Mouse (Mus musculus) gastrocnemius, adult 2 months (tissue): ENCODE results near the gene Adprh. TPM values are rescaled to one million over a fixed set of nuclear protein-coding genes. Genes with fewer than 3 reads are reported as not detected.
"Not testable (repeated sequence)": the region's sequence is repeated elsewhere in the genome, so short reads cannot be mapped to it uniquely, and the experiment has no call there.

Experiments used
- DNase-seq: peaks from one replicate; pipeline ENCODE4 v3.0.0; 2022
- H3K27ac ChIP-seq: fragments of 200-600 bp; 2 replicates; pipeline ENCODE4 v1.8.1; 2022; ENCODE audit warnings: mild to moderate bottlenecking
- H3K4me3 ChIP-seq: fragments of 200-600 bp; 2 replicates; pipeline ENCODE4 v1.8.1; 2022; ENCODE audit warnings: mild to moderate bottlenecking, moderate library complexity
- CTCF ChIP-seq: fragments of 200-600 bp; IDR thresholded peaks from 2 replicates; pipeline ENCODE4 v1.8.1; 2022; ENCODE audit warnings: antibody characterized with exemption, mild to moderate bottlenecking, moderate library complexity
- intact Hi-C: fragments of 180-260 bp; cut with DNase I; formaldehyde crosslinking; loops from one replicate; pipeline ENCODE4 v1.15.1; 2025
- long read RNA-seq, 2 experiments: library from polyadenylated mRNA; stranded (forward); transcript quantifications; one replicate each; pipeline ENCODE4 v2.0.0; 2021
- total RNA-seq, 2 experiments: library from RNA; stranded (reverse); gene quantifications; 2 replicates each; pipeline ENCODE4 v1.2.3; 2021

The Adprh gene
- total RNA-seq, result 10 to 100 TPM; 17.5 to 20.9 TPM
- long read RNA-seq, experiment 1, transcript Adprh-201 (4 exons, 2,966 nt), result major isoform, 77 of 80 reads
- long read RNA-seq, experiment 1, partial matches to known transcripts, result 0 of 80 reads
- long read RNA-seq, experiment 1, other reads (novel, unspliced or antisense), result 3 of 80 reads
- long read RNA-seq, experiment 2, transcript Adprh-201 (4 exons, 2,966 nt), result major isoform, 90 of 94 reads
- long read RNA-seq, experiment 2, partial matches to known transcripts, result 2 of 94 reads
- long read RNA-seq, experiment 2, other reads (novel, unspliced or antisense), result 2 of 94 reads

DNA sequence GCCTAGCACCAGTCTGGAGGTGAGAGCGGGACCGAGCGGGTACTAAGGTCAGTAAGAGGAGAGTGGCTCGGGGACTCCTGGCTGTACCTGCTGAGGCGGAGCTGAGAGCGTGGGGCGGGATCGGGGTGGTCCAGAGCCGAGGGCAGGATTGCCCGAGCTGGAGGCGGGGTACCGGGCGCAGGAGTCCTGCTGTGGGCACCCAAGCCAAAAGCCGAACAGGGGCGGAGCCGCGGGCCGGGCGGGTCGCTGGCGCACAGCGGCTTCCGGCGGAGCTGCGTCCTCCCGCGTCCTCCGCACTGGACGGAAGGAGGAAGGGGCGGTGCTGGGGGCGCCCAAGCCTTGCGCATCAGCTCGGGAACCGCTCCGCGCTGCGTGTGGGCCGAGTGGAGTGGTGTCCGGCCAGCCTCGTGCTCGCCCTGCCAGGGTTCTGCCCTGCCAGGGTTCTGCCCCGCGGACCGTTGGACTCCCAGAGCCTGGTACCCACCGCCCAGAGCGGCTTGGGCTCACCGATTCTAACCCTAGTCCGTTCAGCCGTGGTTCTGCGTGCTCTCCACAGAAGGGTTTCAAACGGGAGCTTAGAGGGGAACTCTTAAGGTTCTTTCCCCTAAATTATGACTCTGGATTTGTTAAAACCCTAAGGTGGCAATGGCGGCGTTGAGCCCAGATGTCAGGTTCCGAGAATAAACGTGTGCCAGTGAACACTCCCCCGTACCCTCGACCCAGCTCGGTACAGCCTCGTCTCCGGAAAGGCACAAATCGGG lies at the start of gene Adprh:
Adprh (minus strand) TSS at position 262 of the 761 bp plus-strand sequence.
- no peak; the same call in 1 of the 2 replicates for TF ChIP-seq CTCF
- DNase-seq, result peak; percentile 98
- Histone ChIP-seq H3K4me3 (peak within 1 kb of the TSS; percentile 96), H3K27ac (peak within 1 kb of the TSS; percentile 96)
- intact Hi-C loops, result loop anchor here (2.0 to 5.0 kb wide), 3 partner anchors 55 to 106 kb away; partner anchors contain the start of genes Cox17 and Gm21987

DNA sequence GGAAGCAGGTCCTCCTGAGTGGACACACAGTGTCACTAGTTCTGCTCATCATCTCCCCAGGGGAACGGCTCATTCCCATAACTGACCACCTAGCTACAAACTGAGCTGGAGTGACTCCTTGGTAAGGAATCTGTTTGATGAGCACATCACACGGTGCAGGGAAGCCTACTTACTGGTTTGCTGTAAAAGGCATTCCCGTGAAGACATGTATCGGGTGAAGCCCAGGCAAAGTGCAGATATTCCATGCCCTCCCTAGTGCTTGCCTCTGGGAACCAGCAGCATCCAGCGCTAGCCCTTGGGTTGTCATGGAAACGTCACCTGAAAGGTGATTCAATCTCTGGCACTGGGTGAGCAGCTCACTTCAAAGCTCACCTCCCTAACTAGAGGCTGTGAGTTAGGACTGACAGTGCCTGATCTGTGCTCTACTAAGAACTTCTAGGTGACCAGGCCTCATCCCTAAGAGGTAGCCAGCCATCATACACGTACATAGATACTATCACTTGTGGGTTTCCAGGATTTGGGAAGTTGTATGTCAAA lies 44.2 kb upstream of the Adprh start:
- H3K27ac ChIP-seq, result no peak overlapping the region
- TF ChIP-seq CTCF, result no peak
- DNase-seq, result no peak
- H3K4me3 ChIP-seq, result no peak overlapping the region
- intact Hi-C loops, result no loop called here

DNA sequence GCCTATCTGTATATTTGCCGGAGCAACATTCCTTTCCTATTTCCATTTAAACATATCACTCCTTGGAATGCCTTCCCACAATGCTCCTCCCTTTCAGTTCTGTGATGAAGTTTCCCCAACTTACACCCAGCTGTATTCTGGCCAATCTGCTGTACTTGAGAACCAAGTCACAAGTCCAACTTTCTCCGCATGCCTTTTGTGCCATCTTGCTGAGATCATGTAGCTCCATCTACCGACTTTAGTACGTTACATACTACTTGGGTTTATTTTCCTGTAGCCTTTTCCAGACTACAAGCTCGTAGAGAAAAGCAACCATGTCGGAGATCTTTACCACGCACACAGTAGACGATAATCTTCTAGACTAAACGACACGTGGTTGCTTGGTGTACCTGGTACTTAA lies 41.4 kb upstream of the Adprh start:
- DNase-seq, result no peak
- no peak overlapping the region for H3K4me3 ChIP-seq
- intact Hi-C loops, result no loop called here
- H3K27ac ChIP-seq, result no peak overlapping the region
- peak; percentile 50 for TF ChIP-seq CTCF

DNA sequence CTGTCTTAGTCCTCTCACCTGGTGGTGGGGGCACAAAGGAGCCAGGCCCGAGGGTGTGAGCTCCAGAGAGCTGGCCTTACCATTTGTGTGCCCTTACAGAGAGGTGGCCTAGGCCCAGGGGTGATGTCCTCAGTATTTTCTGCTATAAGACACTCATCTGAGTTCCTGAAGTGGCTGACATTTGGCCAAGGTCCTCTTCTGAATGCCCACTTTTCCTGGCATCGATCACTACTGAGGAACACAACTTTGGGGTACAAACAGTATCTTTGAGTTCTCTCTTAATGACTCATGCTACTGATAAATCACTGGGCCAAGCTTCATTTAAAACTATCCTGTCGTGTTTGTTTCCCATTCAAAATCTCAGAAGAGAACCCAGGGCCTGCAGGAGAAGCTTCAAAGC lies 40.0 kb upstream of the Adprh start:
- TF ChIP-seq CTCF, result no peak
- Histone ChIP-seq H3K27ac (no peak overlapping the region), H3K4me3 (no peak overlapping the region)
- DNase-seq, result no peak
- intact Hi-C loops, result no loop called here

DNA sequence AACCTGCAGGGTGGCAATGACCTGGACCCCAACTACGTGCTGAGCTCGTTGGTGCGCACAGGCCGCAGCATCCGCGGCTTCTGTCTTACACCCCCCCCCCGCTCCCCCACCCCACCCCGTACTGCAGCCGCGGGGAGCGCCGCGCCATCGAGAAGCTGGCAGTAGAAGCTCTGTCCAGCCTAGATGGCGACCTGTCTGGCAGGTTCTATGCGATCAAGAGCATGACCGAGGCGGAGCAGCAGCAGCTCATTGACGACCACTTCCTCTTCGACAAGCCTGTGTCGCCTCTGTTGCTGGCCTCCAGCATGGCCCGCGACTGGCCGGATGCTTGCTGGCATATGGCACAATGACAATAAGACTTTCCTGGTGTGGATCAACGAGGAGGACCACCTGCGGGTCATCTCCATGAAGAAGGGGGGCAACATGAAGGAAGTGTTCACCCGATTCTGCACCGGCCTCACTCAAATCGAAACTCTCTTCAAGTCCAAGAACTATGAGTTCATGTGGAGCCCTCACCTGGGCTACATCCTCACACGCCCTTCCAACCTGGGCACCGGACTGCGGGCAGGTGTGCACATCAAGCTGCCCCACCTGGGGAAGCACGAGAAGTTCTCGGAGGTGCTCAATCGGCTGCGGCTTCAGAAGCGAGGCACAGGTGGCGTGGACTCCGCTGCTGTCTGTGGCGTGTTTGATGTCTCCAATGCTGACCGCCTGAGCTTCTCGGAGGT lies 31.2 kb upstream of the Adprh start:
- TF ChIP-seq CTCF, result no peak
- no peak for DNase-seq
- H3K27ac ChIP-seq, result no peak overlapping the region
- peak overlapping the region; percentile 70 for H3K4me3 ChIP-seq
- intact Hi-C loops, result loop anchor here (2.0 to 10.0 kb wide), 2 partner anchors 109 to 139 kb away; no protein-coding TSS in a partner anchor

DNA sequence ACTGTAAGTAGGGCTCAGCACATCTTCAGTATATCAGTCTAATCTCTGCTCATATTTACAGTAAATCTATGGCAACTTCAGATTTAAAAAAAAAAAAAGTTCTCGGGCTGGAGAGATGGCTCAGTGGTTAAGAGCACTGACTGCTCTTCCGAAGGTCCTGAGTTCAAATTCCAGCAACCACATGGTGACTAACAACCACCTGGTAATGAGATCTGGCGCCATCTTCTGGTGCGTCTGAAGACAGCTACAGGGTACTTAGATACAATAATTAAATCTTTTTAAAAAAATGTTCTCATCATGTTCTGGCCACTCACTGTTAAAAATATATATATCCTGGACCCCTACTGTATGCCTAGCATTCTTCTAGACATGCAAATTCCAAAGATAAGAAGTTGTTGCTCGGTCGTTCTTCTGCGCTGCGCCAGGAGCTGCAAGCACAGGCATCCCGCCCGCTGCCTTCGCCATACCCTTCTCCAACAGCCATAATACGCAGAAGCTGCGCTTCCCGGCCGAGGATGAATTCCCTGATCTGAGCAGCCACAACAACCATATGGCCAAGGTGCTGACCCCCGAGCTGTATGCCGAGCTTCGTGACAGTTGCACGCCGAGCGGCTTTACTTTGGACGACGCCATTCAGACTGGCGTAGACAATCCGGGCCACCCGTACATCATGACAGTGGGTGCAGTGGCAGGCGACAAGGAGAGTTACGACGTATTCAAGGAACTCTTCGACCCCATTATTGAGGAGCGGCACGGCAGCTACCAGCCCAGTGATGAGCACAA lies 30.5 kb upstream of the Adprh start:
- TF ChIP-seq CTCF, result peak; percentile 83
- intact Hi-C loops, result loop anchor here (2.0 to 10.0 kb wide), 2 partner anchors 108 to 138 kb away; no protein-coding TSS in a partner anchor
- H3K4me3 ChIP-seq, result peak overlapping the region; percentile 70
- DNase-seq, result peak; percentile 58
- H3K27ac ChIP-seq, result no peak overlapping the region

DNA sequence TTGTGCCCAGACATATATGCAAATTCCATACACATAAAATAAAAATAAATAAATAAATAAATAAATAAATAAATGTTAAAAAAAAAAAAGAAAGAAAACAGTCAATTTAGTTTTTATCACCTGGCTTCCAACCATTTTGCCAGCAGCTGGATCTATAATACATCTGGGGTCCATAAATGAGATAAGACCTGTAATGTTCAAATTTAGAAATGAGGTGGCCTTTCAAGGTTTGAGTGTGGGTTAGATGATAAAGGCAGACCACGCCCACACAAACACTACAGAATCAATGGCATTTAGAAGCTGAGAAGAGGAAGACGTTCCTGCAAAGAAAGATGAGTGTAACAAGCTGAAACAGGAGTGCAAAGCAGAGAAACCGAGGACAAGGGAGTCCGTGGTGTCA lies 28.8 kb upstream of the Adprh start:
- Histone ChIP-seq H3K4me3 (no peak overlapping the region), H3K27ac (no peak overlapping the region)
- TF ChIP-seq CTCF, result no peak
- intact Hi-C loops, result loop anchor here (10.0 kb wide), 1 partner anchor 107 kb away; no protein-coding TSS in a partner anchor
- no peak for DNase-seq

DNA sequence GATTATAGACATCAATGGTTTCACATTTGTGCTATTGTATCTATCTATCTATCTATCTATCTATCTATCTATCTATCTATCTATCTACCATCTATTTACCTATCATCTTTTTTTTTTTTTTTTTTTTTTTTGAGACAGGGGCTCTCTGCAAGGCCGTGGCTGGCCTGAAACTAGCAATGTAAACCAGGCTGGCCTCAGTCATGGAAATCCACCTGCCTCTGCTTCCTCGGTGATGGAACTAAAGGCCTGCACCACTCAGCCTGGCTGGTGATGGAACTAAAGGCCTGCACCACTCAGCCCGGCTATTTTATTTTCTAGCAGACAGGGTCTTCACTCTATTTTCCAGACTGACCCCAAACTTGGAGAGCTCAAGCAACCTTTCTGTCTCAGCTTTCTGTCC lies 25.8 kb upstream of the Adprh start:
- DNase-seq, result no peak
- H3K4me3 ChIP-seq, result no peak overlapping the region
- intact Hi-C loops, result no loop called here
- H3K27ac ChIP-seq, result no peak overlapping the region
- TF ChIP-seq CTCF, result no peak

DNA sequence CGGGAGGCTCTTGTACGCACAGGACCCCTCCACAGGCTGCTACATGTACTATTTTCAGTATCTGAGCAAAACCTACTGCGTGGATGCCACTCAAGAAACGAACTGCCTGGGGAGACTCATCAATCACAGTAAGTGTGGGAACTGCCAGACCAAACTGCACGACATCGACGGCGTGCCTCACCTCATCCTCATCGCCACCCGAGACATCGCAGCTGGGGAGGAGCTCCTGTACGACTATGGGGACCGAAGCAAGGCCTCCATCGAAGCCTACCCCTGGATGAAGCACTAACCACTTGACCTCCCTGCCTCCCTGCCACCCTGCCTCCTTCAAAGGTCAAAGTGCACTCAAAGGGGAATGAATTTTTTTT lies 24.7 kb upstream of the Adprh start:
- H3K4me3 ChIP-seq, result peak overlapping the region; percentile 72

DNA sequence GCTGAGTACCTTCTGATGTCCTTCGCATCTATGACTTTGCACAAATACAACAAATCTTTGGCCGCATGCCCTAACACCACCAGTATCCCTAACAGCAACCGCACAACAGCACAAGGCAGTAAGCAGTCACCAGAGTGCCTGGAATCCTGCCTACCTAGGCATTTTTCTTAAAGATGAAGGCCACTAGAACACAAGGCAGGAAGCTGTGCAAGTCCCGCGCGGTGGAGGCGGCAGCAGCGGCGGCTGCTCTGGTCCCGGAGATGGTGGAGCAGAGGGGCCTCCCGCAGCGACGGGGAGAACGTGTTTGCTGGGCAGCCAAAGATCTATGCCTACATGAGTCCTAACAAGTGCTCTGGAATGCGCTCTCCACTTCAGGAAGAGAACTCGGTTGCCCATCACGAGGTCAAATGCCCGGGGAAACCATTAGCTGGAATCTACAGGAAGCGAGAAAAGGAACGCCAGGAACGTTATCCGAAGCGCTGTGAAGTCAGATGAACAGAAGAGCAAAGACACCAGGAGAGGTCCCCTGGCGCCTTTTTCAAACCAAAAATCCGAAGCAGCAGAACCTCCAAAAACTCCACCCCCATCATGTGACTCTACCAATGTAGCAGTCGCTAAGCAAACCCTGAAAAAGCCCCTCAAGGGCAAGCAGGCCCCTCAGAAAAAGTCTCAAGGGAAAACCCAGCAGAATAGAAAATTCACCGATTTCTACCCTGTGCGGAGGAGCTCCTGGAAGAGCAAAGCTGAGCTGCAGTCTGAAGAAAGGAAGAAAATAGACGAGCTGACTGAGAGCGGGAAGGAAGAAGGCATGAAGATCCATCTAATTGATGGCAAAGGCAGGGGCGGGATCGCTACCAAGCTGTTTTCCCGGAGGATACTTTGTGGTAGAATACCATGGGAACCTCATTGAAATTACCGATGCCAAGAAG lies 24.1 kb upstream of the Adprh start:
- Histone ChIP-seq H3K4me3 (peak overlapping the region; percentile 72), H3K27ac (peak overlapping the region; percentile 78)
- peak; percentile 54 for DNase-seq
- TF ChIP-seq CTCF, result no peak
- intact Hi-C loops, result no loop called here

More for the DNA sequence above, 24.7 kb upstream of the Adprh start:
- intact Hi-C loops, DNase-seq: not testable (repeated sequence)
- H3K27ac ChIP-seq, result peak overlapping the region; percentile 78; the same call in 1 of the 2 replicates
